9 mouse cellular contexts compared by ENCODE assay signal in the genomic region with DNA sequence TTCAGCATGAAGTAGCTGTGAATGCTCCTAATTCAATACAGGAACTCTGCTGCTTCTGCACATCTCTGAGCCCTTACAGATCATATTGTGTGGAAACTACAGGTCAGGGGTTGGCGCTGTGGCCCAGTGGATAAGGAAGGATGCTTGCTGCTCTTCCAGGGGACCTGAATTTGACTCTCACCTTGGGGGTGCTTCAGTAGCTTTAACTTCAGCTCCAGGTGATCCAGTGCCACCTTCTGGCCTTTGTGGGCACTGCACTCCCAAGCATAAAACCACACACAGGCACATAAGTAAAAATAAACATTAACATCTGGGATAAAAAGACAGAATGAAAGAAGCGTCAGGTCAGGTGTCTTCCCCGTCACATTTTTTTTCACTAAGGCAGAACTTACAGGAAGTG.
DNase-seq lines count a peak whose midpoint lies in the region; ATAC-seq and TF ChIP-seq lines count a peak whose summit lies in the region.
"Had no signal": no experiment of that assay in that cellular context is flagged by ENCODE, and none has a peak within 500 bp of the region (broad histone marks: within the 10 kb centered on the region; RNA-seq: fewer than 3 reads in every experiment).

No protein-coding gene starts in this region.

- H3K9me3 ChIP-seq in kidney, embryonic 16.5 days (ENCODE audit: low read length): no peaks in the 10 kb centered on the region
- peaks cover 2% of the 10 kb centered on the region; the same call in 1 of the 2 replicates for H3K9me3 ChIP-seq in forebrain, embryonic 13.5 days (replicated peaks)
- no peaks in the 10 kb centered on the region for H3K9me3 ChIP-seq in neural tube, embryonic 11.5 days (ENCODE audit: control insufficient read depth, low read length)

- no peak overlapping the region for H3K9ac ChIP-seq in kidney, embryonic 16.5 days (replicated peaks; ENCODE audit: low read length)
- H3K9ac ChIP-seq in forebrain, embryonic 13.5 days: no peak overlapping the region
- no peak overlapping the region for H3K9ac ChIP-seq in neural tube, embryonic 11.5 days (ENCODE audit: low read length)
- H3K9ac ChIP-seq: liver, embryonic 13.5 days had no signal

- DNase-seq in kidney, adult 2 months: peak; percentile 47
- peak; percentile 68 for DNase-seq in ES-CJ7 (ENCODE audit: low read depth, low spot score)
- peak; percentile 71 for DNase-seq in adrenal gland, postnatal 10 days
- peak; percentile 35 to 68 for DNase-seq in layer of hippocampus, postnatal 25 days (ENCODE audit: extremely low spot score in 1 of 2, low spot score in 1 of 2)
- peak; percentile 64 for DNase-seq in neural tube, embryonic 11.5 days (ENCODE audit: low spot score)
- DNase-seq: liver, embryonic 13.5 days had no signal

- peak; percentile 86 for TF ChIP-seq CTCF in kidney, adult 2 months (conservative IDR thresholded peaks at IDR 0.05; ENCODE audit: insufficient read depth, insufficient read length, low read depth, low read length)

- no peaks in the 10 kb centered on the region for H3K36me3 ChIP-seq in kidney, adult 2 months (ENCODE audit: control insufficient read depth, insufficient read depth, low read length)
- H3K36me3 ChIP-seq in kidney, embryonic 16.5 days (ENCODE audit: insufficient read depth, low read length): no peaks in the 10 kb centered on the region
- H3K36me3 ChIP-seq in forebrain, embryonic 13.5 days (ENCODE audit: poor library complexity, severe bottlenecking): no peaks in the 10 kb centered on the region
- no peaks in the 10 kb centered on the region for H3K36me3 ChIP-seq in neural tube, embryonic 11.5 days (ENCODE audit: control insufficient read depth, insufficient read depth, low read length)
- H3K36me3 ChIP-seq: liver, embryonic 13.5 days had no signal

- no peaks in the 10 kb centered on the region for H3K4me1 ChIP-seq in kidney, adult 2 months (ENCODE audit: control insufficient read depth, insufficient read depth, low read length)
- no peaks in the 10 kb centered on the region for H3K4me1 ChIP-seq in kidney, embryonic 16.5 days (ENCODE audit: insufficient read depth, low read length)
- H3K4me1 ChIP-seq in forebrain, embryonic 13.5 days: no peaks in the 10 kb centered on the region
- no peaks in the 10 kb centered on the region for H3K4me1 ChIP-seq in neural tube, embryonic 11.5 days (ENCODE audit: control insufficient read depth, insufficient read depth, low read length)
- H3K4me1 ChIP-seq: liver, embryonic 13.5 days had no signal

- 62% methylated on average over 3 of the region's 3 CpGs for WGBS in kidney, adult 2 months
- WGBS in kidney, embryonic 16.5 days: 53% methylated on average over 3 of the region's 3 CpGs
- 65% methylated on average over 3 of the region's 3 CpGs for WGBS in forebrain, embryonic 13.5 days
- 66% methylated on average over 3 of the region's 3 CpGs for WGBS in neural tube, embryonic 11.5 days

- H3K4me3 ChIP-seq in kidney, adult 2 months (ENCODE audit: insufficient read depth, low read depth, low read length): no peak overlapping the region
- no peak overlapping the region for H3K4me3 ChIP-seq in kidney, embryonic 16.5 days (ENCODE audit: low read length)
- H3K4me3 ChIP-seq in forebrain, embryonic 13.5 days: no peak overlapping the region
- H3K4me3 ChIP-seq in neural tube, embryonic 11.5 days (ENCODE audit: low read depth, low read length): no peak overlapping the region
- H3K4me3 ChIP-seq: liver, embryonic 13.5 days had no signal

- TF ChIP-seq POLR2A in kidney, adult 2 months (IDR thresholded peaks at IDR 0.05; ENCODE audit: low read depth, low read length): no peak

- ATAC-seq in kidney, embryonic 16.5 days (ENCODE audit: low FRiP score, low TSS enrichment): no peak
- peak; percentile 38; the same call in 1 of the 2 replicates for ATAC-seq in forebrain, embryonic 13.5 days
- no peak for ATAC-seq in neural tube, embryonic 11.5 days (ENCODE audit: insufficient read depth, low FRiP score, low TSS enrichment)
- ATAC-seq in monocyte, adult 5-6 weeks (replicated peaks; ENCODE audit: insufficient number of reproducible peaks, low FRiP score, low TSS enrichment, poor library complexity, severe bottlenecking): no peak

- no peak overlapping the region for H3K4me2 ChIP-seq in kidney, embryonic 16.5 days (replicated peaks; ENCODE audit: low read depth, low read length)
- H3K4me2 ChIP-seq in forebrain, embryonic 13.5 days: no peak overlapping the region
- H3K4me2 ChIP-seq in neural tube, embryonic 11.5 days (ENCODE audit: low read depth): no peak overlapping the region
- H3K4me2 ChIP-seq: liver, embryonic 13.5 days had no signal

- H3K27ac ChIP-seq in kidney, adult 2 months (ENCODE audit: insufficient read depth, low read depth, low read length): no peak overlapping the region
- H3K27ac ChIP-seq in kidney, embryonic 16.5 days (ENCODE audit: low read length): no peak overlapping the region
- no peak overlapping the region for H3K27ac ChIP-seq in forebrain, embryonic 13.5 days
- no peak overlapping the region for H3K27ac ChIP-seq in neural tube, embryonic 11.5 days (ENCODE audit: low read depth, low read length)
- H3K27ac ChIP-seq: liver, embryonic 13.5 days had no signal

- H3K27me3 ChIP-seq in kidney, adult 2 months (replicated peaks; ENCODE audit: control insufficient read depth, insufficient read depth, low read length): no peaks in the 10 kb centered on the region
- no peaks in the 10 kb centered on the region for H3K27me3 ChIP-seq in kidney, embryonic 16.5 days (ENCODE audit: insufficient read depth, low read length)
- no peaks in the 10 kb centered on the region for H3K27me3 ChIP-seq in forebrain, embryonic 13.5 days
- H3K27me3 ChIP-seq in neural tube, embryonic 11.5 days (ENCODE audit: control insufficient read depth, insufficient read depth, low read length): no peaks in the 10 kb centered on the region
- H3K27me3 ChIP-seq: liver, embryonic 13.5 days had no signal
